Mouse (Mus musculus): ENCODE results near the gene Znrf1.

- TF ChIP-seq MAX (IDR thresholded peaks at IDR 0.05; ENCODE audit: low read length) (no peak), POLR2A (IDR thresholded peaks at IDR 0.05; ENCODE audit: low read depth, low read length) (no peak), E2F4 (IDR thresholded peaks at IDR 0.05; ENCODE audit: insufficient replicate concordance, low read depth, low read length) (no peak), NELFE (IDR thresholded peaks at IDR 0.05; ENCODE audit: low read depth, low read length) (no peak), ZC3H11A (IDR thresholded peaks at IDR 0.05; ENCODE audit: low read depth, low read length) (no peak), SMC3 (IDR thresholded peaks at IDR 0.05; ENCODE audit: low read depth, low read length) (no peak)
Observed at GRCm38 (mm10) chr8:111563075-111563474, 27.2 kb downstream of the Znrf1 start.
